Mouse (Mus musculus) fat pad, adult 2 months (tissue): ENCODE measurements around the gene Epc2.

Experiments
- DNase-seq: peaks from one replicate; pipeline ENCODE4 v3.0.0-alpha.2; 2011; ENCODE audit warnings: low read depth, low spot score; ENCODE audit errors: extremely low read depth

The Epc2 gene

GRCm38 (mm10) chr2:49450931-49451636 lies at the start of gene Epc2:
Epc2 (plus strand) TSS chr2:49451486.
- DNase-seq: no peak

- DNase-seq: no peak
Observed at GRCm38 (mm10) chr2:49405954-49406353, 45.3 kb upstream of the Epc2 start.

DNA sequence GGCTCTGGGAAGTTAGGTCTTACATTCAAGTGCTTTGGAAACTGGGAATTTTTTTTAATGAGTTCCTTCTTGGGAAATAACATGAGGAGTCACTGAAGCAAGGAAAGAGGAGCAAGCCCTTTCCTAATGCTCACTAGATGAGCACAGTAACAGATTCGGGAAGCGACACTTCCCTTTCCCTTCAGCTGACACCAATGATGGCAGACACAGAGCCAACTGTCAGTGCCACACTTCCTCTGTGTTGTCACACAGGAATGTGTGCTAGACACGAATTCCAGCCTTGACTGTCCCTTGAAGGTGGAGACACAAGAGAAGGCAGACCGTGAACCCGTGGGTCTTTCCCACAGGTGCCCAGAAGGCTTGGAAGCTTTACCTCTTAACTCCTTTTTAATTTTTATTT lies 39.6 kb upstream of the Epc2 start:
- DNase-seq: no peak

- DNase-seq: no peak
Observed at GRCm38 (mm10) chr2:49412576-49412975, 38.7 kb upstream of the Epc2 start.

- DNase-seq: no peak
Observed at GRCm38 (mm10) chr2:49415868-49416267, 35.4 kb upstream of the Epc2 start.

- no peak for DNase-seq
Observed at GRCm38 (mm10) chr2:49417018-49417604, 34.2 kb upstream of the Epc2 start.

- no peak for DNase-seq
Observed at GRCm38 (mm10) chr2:49420396-49420795, 30.9 kb upstream of the Epc2 start.

DNA sequence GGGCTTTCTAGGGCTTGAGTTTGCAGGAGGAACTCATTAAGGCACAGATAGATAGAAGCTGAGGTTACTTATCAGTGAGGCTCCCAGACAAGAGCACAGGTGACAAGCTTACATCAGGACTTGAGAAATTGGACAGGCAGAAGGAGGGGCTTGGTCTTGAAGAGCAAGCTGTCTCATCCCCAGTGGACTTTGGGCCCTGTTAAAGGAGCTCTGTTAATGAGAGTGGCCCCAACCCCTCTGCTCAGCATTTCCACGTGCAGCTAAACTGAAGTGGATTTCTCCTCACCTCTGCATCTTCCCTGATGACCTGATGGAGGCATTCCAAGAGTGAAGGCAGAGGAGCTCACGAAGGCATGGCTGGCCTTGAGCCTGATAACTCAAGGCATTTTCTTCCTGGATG lies 27.4 kb upstream of the Epc2 start:
- no peak for DNase-seq

- DNase-seq: no peak
Observed at GRCm38 (mm10) chr2:49424788-49425187, 26.5 kb upstream of the Epc2 start.

DNA sequence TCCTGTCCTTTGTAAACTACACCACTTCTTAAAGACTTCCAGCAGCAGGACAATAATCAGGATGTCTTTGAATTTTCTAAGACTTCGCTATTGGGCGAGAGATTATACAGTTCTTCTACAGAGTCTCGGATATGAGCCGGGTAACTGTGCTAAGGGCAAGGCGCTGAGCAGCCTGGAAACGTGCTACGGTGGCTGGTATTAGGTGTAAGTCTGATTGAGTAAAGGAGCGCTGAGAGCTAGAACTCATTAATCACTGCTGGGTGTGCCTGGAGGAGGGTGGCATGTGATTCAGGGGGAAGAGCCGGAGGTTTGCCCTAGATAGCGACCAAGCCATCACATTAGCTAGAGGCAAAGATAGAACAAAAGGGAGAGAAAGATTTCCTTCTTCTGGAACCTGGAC lies 25.1 kb upstream of the Epc2 start:
- no peak for DNase-seq

GRCm38 (mm10) chr2:49431015-49431414 lies 20.3 kb upstream of the Epc2 start:
- no peak for DNase-seq

DNA sequence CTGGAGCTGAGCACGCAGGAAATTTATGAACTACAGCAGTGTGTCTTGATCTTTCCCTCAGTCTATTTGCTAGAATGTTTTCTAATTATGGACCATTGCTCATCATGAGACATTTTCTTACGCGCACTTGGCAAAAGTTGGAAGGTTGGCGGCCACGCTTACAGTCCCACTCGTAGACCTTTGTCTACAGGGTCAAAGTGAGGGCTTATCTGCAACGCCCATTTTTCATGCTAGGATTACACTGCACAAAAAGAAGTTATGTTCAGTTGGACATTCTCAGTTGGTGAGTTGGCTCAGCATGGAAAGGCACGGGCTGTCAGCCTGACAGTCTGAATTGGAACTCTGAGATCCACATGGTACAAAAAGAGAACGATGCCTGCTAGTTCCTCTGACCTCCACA lies 18.1 kb upstream of the Epc2 start:
- DNase-seq: no peak

DNA sequence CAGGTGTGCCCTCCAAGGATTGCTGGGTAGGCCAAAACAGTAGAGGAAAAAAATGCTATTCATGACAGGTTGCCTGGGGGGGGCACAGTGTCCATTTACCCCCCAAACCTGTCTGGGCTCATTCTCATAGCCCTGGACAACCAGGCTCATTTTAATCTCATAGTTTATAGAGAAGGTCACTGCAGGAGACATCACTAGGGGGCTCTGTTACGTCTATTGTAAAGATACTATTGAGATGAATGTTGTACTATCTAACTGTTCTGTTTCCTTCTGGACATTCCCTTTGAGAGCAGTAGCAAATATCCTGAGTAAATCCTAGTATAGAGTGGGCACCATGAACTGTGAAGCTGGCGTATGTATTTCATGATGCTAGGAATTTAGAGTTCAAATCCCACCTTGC lies 5.0 kb upstream of the Epc2 start:
- DNase-seq: no peak

DNA sequence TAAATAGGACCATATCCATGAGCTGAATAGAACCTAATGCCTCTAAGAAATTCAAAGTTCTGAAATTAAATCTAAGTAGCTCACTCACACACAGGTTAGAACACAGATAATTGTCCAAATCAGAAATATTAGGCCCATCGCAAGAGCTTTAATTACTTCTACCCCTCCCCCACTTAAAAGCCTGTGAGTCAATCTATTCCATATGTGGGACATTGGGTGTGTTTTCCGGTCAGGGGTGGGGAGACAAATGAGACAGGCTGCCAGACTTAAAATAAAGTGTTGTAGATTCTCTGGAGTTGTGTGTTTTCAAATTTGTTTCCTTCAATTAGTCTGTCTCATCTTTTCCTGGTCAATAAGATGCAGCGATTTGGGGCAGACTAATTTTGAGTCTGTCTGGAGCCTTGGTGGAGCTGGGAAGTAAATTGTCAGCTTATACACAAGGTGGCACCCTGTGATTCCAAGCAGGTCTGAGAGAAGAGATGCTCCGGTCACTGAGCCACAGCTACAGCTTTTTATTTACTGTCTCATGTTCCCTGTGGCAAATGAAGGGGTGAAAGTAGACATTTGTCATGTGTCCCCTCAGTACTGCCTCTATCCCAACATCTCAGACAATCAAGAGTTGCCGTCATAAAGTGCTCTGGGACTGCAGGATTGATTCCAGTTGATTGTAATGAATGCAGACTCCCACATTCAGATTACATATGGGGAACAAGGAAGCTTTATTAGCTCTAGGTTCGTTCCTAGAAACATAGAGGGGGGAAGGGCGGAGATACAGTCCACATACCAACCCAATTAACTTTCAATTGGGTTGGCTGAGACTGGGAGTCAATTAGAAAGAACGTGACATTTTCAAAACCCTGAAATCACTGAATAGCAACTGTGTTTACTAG lies 3.5 kb upstream of the Epc2 start:
- DNase-seq: no peak

DNA sequence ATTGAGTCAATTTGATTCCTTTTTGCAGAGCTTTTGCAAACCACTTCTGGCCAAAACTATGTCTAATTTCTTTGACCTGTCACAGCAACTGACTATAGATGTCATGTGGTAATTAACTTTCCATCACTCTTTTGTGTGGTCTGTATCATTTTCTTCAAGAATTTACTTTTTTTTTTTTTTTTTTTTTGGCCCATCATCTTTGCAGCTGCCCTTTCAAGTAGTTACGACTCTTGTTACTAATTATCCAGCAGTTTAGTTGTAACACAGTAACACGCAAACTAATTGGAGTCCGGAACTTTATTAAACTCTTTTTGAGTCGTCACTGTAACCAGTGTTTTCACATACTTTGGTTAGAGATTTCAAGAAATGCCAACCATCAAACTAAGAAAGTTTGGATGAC lies 819 bp upstream of the Epc2 start:
- no peak for DNase-seq

GRCm38 (mm10) chr2:49451637-49452211 lies 438 bp downstream of the Epc2 start:
- peak; percentile 23 for DNase-seq

DNA sequence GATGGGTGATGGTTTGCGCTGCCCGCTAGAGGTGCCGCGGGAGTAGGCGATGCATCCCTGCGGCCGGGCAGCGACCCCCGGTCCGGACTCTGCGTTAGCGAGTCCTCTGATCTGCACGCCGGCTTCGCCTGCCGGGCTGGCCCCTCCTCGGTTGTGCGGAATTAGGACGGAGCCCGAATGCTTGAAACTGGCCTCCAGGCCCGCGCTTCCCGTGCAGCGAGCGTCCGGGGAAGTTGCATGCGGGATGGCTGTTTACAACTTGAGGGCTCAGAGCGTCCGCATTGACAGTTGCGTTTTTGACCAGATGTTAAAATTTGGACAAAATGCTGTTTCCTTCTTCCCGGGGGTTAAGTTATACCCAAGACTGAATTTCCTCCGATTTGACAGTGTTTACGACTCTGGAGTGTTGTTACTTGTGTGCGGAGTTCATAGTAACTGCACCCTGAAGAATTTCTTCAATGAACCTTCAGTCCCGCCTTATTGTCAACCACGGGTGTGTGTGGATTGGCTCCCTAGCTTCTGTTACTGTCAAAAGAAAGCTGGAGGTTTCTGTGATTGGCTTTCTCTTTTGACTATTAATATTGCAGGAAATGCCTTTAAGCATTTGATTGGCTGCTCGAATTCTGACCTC lies 1.3 kb downstream of the Epc2 start:
- DNase-seq: peak; percentile 51

DNA sequence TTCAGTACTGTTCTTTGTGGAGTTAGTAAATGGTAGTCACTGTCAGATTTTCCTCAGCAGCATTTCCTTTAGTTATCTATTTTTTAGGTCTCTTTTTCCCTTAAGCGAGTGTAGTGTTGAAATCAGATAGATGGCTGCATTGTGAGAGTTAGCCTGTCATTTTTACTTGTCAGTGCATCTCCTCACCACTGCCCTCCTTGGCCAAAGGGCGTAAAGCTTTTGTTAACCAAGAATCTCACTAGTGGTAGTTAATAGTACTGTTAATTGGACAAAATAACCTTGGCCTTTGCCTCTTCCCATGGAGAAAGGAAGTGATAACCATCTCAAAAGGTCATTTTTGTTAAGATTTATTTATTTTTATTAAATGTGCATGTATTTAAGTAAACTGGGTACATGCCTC lies 6.5 kb downstream of the Epc2 start:
- no peak for DNase-seq

DNA sequence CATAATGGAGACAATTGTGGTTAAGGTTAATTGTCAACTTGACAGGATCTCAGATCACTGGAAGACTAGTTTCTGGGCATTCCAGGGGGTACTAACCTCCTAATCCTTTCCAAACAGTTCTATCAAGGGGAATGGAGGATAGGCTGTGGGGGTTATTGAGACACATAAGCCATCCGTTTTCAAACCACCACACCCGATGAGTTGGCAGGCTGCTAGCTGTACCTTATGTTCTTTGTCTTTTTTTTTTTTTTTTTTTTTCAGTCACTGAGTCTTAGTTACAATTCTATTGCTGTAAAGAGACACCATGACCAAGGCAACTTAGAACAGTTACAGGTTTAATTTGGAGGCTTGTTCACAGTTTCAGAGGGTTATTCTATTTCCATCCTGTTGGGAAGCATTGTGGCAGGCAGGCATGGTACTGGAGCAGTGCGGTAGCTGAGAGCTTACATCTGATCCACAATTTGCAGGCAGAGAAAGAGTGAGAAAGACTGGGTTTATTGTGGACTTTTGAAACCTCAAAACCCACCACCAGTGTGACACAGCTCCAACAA lies 14.5 kb downstream of the Epc2 start:
- DNase-seq: no peak

DNA sequence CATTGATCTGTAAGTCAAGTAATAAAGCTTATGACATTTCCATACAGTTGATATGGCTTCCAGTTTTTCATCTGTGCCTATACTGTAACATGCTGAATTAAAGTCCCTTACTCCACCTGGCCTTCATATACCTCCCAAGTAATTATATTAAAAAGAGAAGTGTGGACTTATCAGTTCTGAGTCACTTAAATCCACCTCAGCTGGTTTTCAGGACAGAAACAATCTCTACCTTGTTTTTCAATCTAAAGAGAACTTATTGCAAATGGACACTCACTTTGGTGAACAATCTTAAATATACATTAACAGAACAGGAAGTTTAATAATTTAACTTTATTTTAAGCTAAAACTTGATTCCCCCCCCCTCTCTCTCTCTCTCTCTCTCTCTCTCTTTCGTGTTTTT lies 15.8 kb downstream of the Epc2 start:
- no peak for DNase-seq

GRCm38 (mm10) chr2:49471188-49471587 lies 19.9 kb downstream of the Epc2 start:
- DNase-seq: no peak
